Mouse (Mus musculus): Measurements from ENCODE around the gene Lhx2.

GRCm38 (mm10) chr2:38312921-38313320 lies 26.2 kb upstream of the Lhx2 start:
- no peak for TF ChIP-seq CTCF (IDR thresholded peaks at IDR 0.05; ENCODE audit: extremely low read depth, insufficient read length, insufficient replicate concordance, low read depth, low read length)
- TF ChIP-seq POLR2A (IDR thresholded peaks at IDR 0.05; ENCODE audit: low read depth, low read length): no peak

Data from small intestine, adult 2 months (tissue).